Mouse (Mus musculus) left cerebral cortex, adult 18-20 months (tissue): ENCODE measurements around the gene Parm1. TPM values are rescaled to one million over a fixed set of nuclear protein-coding genes. Genes with fewer than 3 reads are reported as not detected.

Experiments used
- DNase-seq, 2 experiments: peaks; one replicate each; pipeline ENCODE4 v3.0.0; 2021 to 2022; ENCODE audit warnings: low spot score in 2 of 2, mixed read lengths in 1 of 2
- total RNA-seq, 2 experiments: library from RNA; stranded (reverse); gene quantifications; 2 replicates each; pipeline ENCODE4 v1.2.3; 2021

Parm1 gene
- total RNA-seq, 2 experiments from 2014 or later, result 37.6 to 41.3 TPM

DNA sequence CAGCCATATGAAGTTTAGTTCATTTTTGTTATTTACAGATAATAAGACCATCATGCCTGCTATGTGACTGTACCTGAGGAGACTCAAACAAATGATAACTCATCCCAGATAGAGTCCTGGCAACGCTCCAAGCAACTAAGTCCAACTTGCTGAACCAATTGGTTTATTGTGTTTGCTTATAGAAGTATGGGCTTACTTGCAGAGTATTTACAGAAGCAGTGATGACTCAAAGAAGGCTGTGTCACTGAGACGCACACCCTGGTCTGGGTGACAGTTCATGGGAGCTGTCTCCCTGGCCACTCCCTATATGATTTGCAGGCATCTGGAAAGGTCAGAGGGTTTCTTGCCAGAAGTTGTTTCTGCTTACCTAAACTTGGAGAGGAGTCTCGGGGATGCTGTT lies 49.2 kb downstream of the Parm1 start:
- DNase-seq, result no peak

DNA sequence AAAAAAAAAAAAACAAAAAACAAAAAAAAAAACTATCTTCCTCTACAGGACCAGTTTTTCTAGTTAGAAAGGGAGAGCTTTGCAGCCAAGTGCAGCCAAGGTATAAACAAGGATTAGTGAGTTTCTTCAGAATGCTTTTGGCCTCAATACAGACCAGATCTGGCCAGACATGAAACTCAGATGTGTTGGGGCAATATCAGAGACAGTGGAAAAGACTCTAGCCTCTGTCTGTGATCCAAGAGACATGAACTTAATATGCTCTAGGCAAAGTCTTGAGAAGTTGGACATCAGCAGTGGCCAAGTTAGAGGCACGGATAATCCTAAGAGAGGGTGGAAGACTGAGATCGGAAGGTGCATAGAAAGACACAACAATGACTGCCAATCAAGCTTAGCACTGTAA lies 56.8 kb downstream of the Parm1 start:
- no peak for DNase-seq

DNA sequence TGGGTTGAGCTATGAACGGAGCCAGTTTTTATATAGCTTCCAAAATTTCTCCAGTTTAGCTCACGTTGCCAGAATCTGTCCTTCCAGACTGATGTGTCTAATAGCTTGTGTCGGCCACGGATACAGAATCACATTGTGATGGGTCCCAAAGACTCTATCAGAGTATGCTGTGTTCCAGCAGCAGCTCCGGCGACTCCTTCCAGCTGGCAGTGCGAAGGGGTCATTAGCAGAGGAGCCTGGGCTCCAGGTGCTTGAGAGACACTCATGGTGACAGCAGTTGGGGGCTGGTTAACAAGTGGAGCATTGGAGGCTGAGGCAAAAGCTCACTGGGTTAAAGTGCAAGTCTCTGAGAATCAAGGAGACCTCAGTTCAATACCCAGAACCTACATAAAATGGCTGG lies 61.5 kb downstream of the Parm1 start:
- no peak for DNase-seq

DNA sequence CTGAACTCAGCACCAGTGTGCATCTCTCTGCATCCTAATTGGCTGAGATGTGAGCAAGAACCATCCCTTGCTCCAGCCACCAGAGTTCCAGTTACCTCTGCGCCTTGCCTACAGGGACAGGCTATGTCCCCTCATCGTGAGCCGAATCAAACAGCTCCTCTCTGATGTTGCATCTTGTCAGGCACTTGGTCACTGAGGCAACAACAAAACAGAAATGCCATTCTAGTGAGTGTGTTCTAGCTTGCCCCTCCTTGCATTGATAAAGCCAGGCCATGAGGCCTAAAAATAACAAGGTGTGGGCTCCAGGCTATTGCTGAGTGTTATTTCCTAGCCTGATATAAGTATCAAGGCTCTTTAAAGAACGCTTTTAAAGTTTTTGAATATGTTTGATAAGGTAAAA lies 64.4 kb downstream of the Parm1 start:
- no peak for DNase-seq

DNA sequence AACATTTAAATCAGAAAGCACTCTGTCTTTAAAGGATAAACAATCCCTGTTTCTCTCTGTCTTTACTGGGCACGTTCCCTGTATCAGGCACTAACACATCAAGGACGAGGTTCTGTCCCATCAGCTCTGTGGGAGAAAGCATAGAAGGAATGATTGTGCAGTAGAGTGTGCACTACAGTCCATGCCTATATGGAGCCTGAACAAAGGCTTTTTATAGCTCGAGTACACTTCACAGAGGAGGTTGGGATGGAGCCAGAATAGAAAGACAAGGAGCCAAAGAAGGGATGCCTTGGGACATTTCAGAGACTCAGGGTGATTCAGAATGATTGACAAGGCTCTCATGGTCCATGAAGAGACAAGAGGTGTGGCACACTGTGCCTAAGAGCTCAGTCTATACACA lies 68.8 kb downstream of the Parm1 start:
- DNase-seq, result no peak

DNA sequence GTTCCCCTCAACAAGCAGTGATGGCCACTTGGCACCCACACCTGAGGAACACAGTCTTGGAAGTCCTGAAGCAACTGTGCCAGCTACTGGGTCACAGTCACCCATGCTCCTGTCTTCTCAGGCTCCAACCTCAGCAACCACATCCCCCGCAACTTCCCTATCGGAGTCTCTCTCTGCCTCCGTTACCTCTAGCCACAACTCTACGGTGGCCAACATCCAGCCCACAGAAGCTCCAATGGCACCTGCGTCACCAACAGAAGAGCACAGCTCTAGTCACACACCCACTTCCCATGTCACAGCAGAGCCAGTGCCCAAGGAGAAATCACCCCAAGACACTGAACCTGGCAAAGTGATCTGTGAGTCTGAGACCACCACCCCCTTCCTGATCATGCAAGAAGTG lies 76.7 kb downstream of the Parm1 start:
- DNase-seq, result no peak

DNA sequence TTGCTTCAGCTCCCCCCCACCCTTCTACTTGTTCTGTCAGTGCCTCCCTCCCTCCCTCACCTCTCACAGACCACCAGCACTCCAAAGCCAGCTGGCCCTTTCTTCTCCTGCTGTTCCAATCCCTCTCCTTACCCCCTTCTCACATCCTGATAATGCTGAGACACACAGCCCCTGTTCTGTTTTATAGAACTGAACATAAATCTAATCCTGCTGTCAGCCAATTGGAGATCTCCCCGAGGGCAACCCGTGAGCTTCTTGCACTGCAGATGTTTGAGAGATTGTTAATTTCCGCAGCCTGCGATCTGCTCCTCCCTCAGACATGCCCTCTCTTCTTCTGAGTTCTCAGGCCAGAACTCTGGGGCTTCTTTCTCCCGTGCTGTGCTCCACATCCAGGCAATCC lies 79.8 kb downstream of the Parm1 start:
- DNase-seq, result no peak

DNA sequence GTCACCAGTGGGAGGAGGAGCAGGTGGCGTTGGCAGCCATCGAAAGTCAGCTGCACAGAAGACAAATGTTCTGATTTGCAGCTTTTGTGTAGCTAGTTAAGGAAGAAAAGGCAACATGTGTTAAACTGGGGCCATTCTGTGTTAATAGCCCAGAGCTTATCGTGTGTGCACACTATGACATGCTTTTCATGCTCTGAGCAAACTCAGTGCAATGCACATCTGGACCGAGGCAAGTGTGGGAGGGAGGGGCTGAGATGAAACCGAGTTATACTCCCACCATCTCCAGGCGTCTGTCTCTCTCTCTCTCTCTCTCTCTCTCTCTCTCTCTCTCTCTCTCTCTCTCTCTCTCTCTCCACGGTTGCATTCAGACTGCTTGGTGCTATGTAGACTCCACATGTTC lies 82.4 kb downstream of the Parm1 start:
- no peak for DNase-seq

DNA sequence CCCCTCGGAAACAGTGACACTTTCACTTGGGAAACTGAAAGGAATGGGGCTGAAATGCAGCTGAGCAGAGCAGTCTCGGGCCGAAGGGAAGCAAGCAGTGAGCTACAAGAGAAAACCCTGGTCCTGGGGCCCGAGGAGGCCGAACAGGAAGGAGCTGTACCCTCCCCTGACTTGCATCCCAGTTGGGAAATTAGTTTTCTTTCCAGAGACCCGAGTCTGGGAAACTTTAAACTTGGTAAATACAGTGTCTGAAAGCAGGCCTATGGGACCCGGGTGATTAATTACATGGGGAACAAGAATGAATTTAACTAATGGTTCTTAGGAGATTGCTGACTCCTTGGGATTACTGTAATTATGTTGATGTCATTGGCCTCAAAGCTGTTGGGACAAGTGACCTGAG lies 85.9 kb downstream of the Parm1 start:
- no peak for DNase-seq

DNA sequence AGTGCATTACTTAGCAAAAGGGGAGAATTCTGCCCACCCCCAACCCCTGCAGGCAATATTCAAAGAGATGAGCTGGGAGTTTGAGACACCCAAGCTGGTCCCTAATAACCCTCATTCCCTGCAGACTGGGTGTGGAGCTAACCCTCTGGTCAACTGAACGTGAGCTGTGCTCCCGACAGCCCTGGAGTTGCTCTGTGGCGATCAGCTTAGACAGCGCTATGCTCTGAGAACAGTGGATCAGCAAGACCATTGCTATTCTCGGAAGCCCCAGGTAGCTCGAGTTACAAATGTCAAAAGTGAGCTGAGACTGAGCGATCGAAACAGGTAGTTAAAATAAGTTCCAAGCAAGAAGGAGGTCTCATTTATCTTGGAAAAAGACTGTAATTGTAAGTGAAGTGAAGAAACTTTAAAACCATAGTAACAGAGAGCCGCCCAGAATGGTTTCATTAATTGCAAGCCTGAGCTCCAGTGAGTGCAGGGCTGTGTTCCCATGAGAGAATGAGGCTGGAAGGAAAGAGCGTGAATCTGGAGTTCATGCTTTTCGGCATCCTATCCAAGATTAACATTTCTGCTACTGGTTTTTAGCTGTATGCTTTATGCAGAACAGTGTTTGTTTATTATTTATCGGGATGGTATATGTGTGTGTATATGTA lies 86.5 kb downstream of the Parm1 start:
- DNase-seq, result no peak

DNA sequence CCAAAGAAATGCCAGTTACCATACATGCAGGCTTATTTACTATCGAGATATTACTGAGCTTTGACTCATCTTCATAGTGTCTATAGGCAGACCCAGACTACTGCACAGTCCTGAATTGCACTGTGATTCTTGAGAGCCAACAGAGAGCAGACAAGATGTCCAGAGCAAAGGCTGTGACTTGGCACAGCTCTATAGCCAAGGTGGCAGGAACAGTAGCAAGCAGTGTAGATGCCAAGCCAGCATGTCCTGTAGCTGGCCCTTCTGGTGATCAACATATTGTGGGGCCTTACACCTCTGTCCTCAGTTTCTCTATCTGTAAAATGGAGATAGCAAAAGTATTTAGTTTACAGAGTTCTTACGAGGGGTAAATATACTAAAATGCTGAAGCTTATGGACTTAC lies 89.8 kb downstream of the Parm1 start:
- DNase-seq, result no peak

DNA sequence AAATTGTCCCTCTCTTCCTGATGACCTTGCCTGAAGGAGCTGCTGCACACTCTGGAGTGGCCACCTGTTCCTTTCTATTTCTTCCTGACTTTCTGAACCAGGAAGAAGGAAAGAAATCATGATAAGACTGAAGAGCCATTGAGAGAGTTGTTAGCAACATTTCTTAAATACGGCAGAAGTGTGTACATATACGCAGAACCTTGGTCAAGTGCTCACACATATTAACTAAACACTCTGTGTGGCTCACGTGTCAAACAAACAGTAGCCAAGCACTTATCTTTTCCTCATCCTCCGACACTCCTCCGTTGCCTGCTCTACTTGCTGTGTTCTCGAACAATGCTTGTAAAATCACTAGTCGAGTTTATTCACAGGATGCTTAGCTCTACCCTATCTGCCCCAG lies 90.4 kb downstream of the Parm1 start:
- no peak for DNase-seq

DNA sequence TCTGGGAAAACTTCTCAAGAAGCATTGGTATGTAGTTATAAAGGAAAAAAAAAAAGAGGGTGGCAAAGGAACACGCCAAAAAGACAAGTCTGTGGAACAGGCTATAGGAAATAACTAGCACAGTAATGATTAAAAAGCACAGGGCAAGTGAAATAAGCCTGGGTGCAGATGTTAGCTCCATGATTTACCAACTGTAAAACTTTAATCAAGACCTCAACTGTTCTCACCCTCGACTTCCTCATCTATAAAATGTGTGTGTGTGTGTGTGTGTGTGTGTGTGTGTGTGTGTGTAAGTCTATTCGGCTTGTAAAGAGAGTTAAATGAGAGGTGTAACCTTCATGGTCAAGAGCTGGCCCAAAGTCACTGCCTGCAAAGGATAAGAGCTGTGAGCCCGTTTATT lies 91.6 kb downstream of the Parm1 start:
- DNase-seq, result no peak

DNA sequence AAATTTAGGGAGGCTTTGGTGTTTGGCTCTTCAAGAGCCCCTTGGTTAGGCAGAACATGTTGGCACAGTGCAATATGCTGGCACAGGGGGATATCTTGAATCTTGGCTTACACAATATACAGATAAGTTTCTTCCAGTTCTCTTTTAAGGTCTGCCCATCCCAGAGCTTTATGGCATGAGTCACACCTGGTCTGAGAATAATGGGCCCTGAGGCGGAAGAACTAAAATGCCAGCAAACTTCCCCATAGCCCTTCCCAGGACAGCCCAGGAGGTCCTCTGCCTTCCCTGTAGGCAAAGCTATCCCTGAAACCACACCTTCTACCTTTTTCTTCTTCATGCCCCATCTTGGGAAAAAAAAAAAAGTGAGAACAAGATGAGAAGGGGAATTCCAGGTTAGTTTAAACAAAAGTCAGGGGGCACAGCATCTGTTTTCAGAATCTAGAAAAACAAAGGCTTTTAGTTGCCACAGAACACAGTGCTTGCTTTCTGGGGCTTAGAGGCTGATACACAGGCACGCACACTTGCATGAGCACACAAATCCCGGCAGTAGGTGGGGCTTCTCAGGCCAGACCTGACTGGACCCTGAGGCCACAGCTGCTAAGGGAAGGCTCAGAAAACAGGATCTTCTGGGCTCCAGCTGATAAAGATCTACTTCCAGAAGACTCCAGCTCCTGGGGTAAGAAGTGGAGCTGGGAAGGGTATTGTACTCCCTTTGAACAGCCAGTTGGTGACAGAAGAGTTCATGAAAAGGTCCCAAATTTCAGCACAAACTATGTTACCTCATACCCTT lies 92.3 kb downstream of the Parm1 start:
- DNase-seq, result no peak

DNA sequence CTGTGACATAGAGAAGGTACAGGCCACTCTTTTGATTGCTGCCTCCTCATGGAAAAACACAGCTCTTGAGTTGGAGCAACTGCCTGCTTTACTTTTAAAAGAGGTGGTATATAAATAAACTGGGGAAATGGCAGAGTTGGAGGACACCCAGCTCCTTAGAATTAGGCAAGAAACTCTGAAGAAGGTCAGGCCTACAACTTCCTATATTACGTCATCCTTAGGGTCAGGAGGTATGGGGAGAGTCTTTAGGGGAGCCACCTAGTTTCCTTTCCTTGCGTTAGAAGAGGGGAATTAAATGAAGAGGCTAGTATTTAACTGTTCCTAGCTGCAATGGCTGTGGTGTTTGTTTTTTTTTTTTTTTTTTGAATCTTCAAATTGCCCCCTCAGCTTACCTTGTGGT lies 93.1 kb downstream of the Parm1 start:
- DNase-seq, result no peak

DNA sequence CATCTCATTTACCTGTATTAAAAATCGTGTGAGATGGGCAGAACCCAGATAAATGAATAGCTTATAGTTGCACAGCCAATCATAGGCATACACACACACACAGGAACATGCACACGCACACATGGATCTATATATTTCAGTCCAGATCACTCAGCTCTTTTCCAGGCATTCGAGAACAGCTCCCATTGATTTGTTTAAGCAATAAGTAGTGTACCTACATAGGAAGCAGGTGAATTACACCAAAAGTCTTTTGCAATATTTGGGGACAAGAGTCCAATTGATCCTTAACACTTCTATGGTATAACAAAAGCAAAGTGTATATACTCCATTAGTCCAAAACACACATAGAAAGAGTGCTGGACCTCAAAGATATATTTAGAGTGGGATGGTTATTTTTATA lies 94.2 kb downstream of the Parm1 start:
- no peak for DNase-seq

DNA sequence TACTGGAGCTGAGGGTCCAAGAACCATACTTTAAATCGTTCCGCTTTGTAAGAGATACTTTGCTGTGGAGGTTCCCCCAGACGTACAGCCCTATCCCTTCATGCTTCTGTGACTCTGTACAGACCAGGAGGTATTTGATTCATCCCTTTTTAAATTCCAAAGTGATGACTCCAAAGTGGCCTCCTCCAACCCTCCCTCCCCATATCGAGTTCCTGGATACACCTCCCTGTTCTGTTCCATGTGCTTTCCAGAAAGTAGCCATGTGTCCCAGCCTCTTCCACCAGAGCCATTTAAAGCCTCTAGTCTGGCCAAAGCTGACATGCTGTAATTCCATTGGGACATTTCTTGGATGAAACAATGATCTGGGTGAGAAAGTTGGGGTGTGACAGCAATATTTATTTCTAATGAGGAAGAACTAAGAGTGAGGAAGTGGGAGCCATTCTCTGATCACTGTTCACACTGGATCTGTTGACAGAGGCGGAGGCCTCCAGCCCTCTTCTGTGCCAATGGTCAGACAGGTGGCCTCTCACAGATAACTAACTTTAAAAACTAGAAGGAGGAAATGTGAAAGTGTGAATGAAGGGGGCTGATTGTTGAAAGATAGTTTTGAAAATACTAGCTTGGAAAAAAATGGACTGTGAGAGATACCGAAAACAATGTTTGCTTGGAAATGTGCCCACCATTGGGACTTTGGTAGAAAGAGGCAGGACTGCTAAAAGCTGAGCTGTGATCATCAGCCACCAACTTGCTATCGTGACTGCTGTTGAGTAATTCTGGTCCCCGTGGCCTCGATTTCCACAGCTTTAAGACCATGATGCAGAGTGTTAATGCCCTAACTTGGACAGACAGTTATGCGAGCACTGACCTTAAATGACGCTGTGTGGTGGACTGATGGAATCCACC lies 100.2 kb downstream of the Parm1 start:
- DNase-seq, result no peak

DNA sequence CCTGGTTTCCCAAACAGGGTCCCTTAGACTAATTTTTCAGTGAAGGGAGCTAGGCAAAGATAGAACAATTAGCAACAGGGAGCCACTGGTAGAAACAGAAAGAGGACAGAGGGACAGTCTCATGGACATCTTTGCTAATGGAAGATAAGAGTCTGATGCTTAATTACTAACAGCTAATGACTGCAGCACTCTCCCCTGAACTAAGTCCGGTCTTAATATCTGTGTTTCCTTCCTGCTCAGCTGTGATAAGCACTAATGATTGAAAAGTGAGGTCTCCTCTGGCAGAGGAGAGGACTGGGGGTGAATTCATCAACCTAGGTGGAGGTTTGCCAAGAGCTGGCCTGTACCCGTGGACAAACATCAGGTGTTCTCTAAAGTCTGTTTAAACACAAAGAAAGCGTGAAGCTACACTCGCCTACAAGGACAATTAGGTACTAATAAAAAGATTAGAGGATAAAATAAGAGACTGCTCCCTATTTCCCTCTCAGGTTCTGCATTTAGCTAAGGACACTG lies 101.3 kb downstream of the Parm1 start:
- DNase-seq, result no peak

DNA sequence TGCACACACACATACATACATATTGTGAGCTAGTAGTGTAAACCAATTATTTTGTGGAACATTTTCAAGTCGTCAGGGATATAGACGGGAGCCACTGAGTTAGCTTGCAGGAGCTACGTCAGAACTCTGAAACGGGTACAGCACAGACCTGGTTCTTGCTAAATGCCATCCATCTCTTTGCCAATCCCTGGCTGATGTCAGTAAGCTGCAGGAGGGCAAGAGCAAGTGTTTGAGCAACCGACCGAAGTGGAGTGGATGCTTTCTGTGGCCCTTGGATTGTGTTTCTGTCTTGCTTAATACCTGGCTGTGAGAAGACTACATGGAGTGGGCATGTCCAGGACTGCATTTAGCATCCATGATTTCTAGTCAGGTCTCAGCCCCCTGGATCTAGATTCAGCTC lies 103.8 kb downstream of the Parm1 start:
- DNase-seq, result no peak

DNA sequence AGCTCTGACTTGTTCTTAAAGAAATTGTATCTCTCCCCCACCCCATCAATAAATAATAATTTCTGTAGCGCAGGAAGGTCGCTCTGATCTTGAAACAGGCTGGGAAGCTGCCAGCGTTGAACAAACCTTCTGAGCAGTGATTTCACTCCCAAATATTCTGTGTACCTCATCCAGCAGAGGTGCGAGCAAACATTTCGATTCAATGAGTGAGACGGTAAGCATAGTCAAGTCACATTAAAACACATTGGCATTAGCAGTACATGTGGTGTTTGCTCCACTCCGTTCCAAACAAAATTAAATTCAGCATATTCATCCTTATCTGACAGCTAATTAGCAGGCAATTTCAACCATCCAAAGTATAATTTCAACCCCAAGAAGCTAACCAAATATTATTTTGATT lies 109.4 kb downstream of the Parm1 start:
- no peak for DNase-seq

DNA sequence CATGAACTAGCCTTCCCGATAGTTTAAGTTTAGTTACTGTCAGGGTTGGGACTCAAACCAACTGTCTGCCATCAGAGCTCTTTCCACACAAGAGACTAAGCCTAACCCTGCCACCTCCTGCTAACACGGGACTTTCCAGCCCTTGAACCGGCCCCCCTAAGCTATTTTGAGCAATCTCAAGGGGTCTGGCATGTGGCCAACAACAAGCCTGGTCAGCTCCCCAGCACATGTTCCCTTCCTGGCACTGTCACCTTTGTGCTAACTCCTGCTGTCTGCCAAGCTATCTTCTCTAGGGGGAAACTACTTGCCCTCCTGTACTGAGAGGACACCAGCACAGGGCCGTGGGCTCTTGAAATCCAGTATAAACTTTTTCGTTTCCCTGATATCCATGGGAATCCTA lies 112.1 kb downstream of the Parm1 start:
- DNase-seq, result no peak

DNA sequence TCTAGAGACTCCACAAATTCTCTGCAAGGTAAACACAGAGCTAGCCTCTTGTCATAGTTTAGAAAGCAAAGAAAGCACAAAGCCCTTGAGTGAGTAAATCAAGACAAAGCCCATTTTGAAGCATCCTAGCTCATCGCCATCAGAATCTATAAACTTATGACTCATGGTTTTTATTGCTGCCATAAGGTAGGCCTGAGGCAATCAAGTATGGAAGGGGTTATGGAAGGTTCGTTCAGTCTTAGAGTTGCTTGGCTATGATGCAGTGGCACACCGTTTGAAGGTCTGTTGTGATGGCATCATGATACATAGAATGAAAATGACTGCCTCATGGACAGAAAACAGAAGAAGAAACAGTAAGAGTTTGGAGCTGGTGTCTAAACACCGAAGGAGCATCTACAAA lies 133.9 kb downstream of the Parm1 start:
- no peak for DNase-seq
